ENCODE assay signal across 17 mouse cellular contexts in genomic region chr7:66544352-66545053, GRCm38 (mm10).
DNase-seq lines count a peak whose midpoint lies in the region; ATAC-seq and TF ChIP-seq lines count a peak whose summit lies in the region.
"Had no signal": no experiment of that assay in that cellular context is flagged by ENCODE, and none has a peak within 500 bp of the region (broad histone marks: within the 10 kb centered on the region; RNA-seq: fewer than 3 reads in every experiment).

No protein-coding gene starts in this region.

- H3K9me3 ChIP-seq in kidney, embryonic 16.5 days (ENCODE audit: low read length) = no peaks in the 10 kb centered on the region
- H3K9me3 ChIP-seq in midbrain, embryonic 11.5 days (ENCODE audit: control insufficient read depth, low read length) = no peaks in the 10 kb centered on the region
- H3K9me3 ChIP-seq in midbrain, embryonic 14.5 days (ENCODE audit: control insufficient read depth, low read length) = no peaks in the 10 kb centered on the region
- H3K9me3 ChIP-seq in intestine, embryonic 14.5 days (ENCODE audit: control insufficient read depth, low read length) = no peaks in the 10 kb centered on the region
- H3K9me3 ChIP-seq: heart, embryonic 13.5 days; neural tube, embryonic 12.5 days had no signal

- intact Hi-C loops in left cerebral cortex, adult 2 months (cut with DNase I) = no loop called here

- no peak overlapping the region for H3K4me2 ChIP-seq in kidney, embryonic 16.5 days (replicated peaks; ENCODE audit: low read depth, low read length)
- H3K4me2 ChIP-seq in midbrain, embryonic 11.5 days = no peak overlapping the region
- no peak overlapping the region for H3K4me2 ChIP-seq in midbrain, embryonic 14.5 days (ENCODE audit: low read length)
- H3K4me2 ChIP-seq in intestine, embryonic 14.5 days (ENCODE audit: low read length) = no peak overlapping the region
- H3K4me2 ChIP-seq: heart, embryonic 13.5 days; neural tube, embryonic 12.5 days had no signal

- H3K27ac ChIP-seq in kidney, embryonic 16.5 days (ENCODE audit: low read length) = peak overlapping the region; percentile 10; the same call in 1 of the 2 replicates
- H3K27ac ChIP-seq in midbrain, embryonic 11.5 days (ENCODE audit: low read depth, low read length) = no peak overlapping the region
- no peak overlapping the region for H3K27ac ChIP-seq in midbrain, embryonic 14.5 days (replicated peaks; ENCODE audit: low read depth, low read length)
- no peak overlapping the region for H3K27ac ChIP-seq in intestine, embryonic 14.5 days (ENCODE audit: low read depth)
- no peak overlapping the region for H3K27ac ChIP-seq in left cerebral cortex, adult 2 months
- H3K27ac ChIP-seq: heart, embryonic 13.5 days; macrophage; neural tube, embryonic 12.5 days had no signal

- TF ChIP-seq CTCF in left cerebral cortex, adult 2 months (IDR thresholded peaks at IDR 0.05) = no peak

- H3K4me3 ChIP-seq in kidney, embryonic 16.5 days (ENCODE audit: low read length) = no peak overlapping the region
- H3K4me3 ChIP-seq in midbrain, embryonic 11.5 days (ENCODE audit: low read depth, low read length) = no peak overlapping the region
- no peak overlapping the region for H3K4me3 ChIP-seq in midbrain, embryonic 14.5 days (replicated peaks; ENCODE audit: low read depth, low read length)
- H3K4me3 ChIP-seq in intestine, embryonic 14.5 days (ENCODE audit: low read depth, low read length) = no peak overlapping the region
- no peak overlapping the region for H3K4me3 ChIP-seq in left cerebral cortex, adult 2 months
- H3K4me3 ChIP-seq: erythroblast, embryonic 14.5 days; heart, embryonic 13.5 days; neural tube, embryonic 12.5 days had no signal

- H3K9ac ChIP-seq in kidney, embryonic 16.5 days (replicated peaks; ENCODE audit: low read length) = no peak overlapping the region
- no peak overlapping the region for H3K9ac ChIP-seq in midbrain, embryonic 11.5 days (ENCODE audit: low read length)
- H3K9ac ChIP-seq in midbrain, embryonic 14.5 days (replicated peaks; ENCODE audit: low read length) = no peak overlapping the region
- H3K9ac ChIP-seq in intestine, embryonic 14.5 days (ENCODE audit: low read length) = no peak overlapping the region
- H3K9ac ChIP-seq: heart, embryonic 13.5 days; neural tube, embryonic 12.5 days had no signal

- WGBS in kidney, embryonic 16.5 days = 78% methylated on average over 11 of the region's 11 CpGs
- 83% methylated on average over 11 of the region's 11 CpGs for WGBS in midbrain, embryonic 11.5 days
- 87% methylated on average over 11 of the region's 11 CpGs for WGBS in midbrain, embryonic 14.5 days
- 67% methylated on average over 11 of the region's 11 CpGs for WGBS in intestine, embryonic 14.5 days

- DNase-seq in kidney, adult 18-20 months = no peak
- peak; percentile 37 for DNase-seq in midbrain, embryonic 11.5 days (ENCODE audit: low spot score, missing footprints)
- no peak for DNase-seq in midbrain, embryonic 14.5 days
- no peak for DNase-seq in intestine, embryonic 14.5 days (ENCODE audit: low spot score)
- DNase-seq in spleen, postnatal 14 days (ENCODE audit: low spot score in 2 of 2) = no peak
- DNase-seq in layer of hippocampus, postnatal 25 days (ENCODE audit: extremely low spot score in 1 of 2, low spot score in 1 of 2) = no peak
- DNase-seq in left cerebral cortex, adult 2 months (ENCODE audit: extremely low spot score in 1 of 2, low spot score in 2 of 2) = no peak
- DNase-seq: adrenal gland, adult 2 months; cerebellum, adult 2 months; embryo, embryonic 11 days; gastrocnemius, postnatal 14 days had no signal

- H3K36me3 ChIP-seq in kidney, embryonic 16.5 days (ENCODE audit: insufficient read depth, low read length) = no peaks in the 10 kb centered on the region
- H3K36me3 ChIP-seq in midbrain, embryonic 11.5 days (ENCODE audit: control insufficient read depth, insufficient read depth, low read length) = no peaks in the 10 kb centered on the region
- no peaks in the 10 kb centered on the region for H3K36me3 ChIP-seq in midbrain, embryonic 14.5 days (ENCODE audit: control insufficient read depth, insufficient read depth, low read length)
- H3K36me3 ChIP-seq in intestine, embryonic 14.5 days (ENCODE audit: control insufficient read depth, insufficient read depth, low read length) = no peaks in the 10 kb centered on the region
- H3K36me3 ChIP-seq: heart, embryonic 13.5 days; neural tube, embryonic 12.5 days had no signal

- peaks cover 10% of the 10 kb centered on the region; the same call in 1 of the 2 replicates for H3K4me1 ChIP-seq in kidney, embryonic 16.5 days (ENCODE audit: insufficient read depth, low read length)
- no peaks in the 10 kb centered on the region for H3K4me1 ChIP-seq in midbrain, embryonic 11.5 days (ENCODE audit: control insufficient read depth, insufficient read depth, low read length)
- H3K4me1 ChIP-seq in midbrain, embryonic 14.5 days (ENCODE audit: control insufficient read depth, insufficient read depth, low read length) = no peaks in the 10 kb centered on the region
- H3K4me1 ChIP-seq in intestine, embryonic 14.5 days (replicated peaks; ENCODE audit: control insufficient read depth, insufficient read depth, low read length) = no peaks in the 10 kb centered on the region
- H3K4me1 ChIP-seq: heart, embryonic 13.5 days; neural tube, embryonic 12.5 days had no signal

- 0 out of 2 replicates have a peak, but pooled peaks have one; percentile 39 for ATAC-seq in kidney, embryonic 16.5 days (ENCODE audit: low FRiP score, low TSS enrichment)
- no peak for ATAC-seq in midbrain, embryonic 11.5 days (ENCODE audit: low FRiP score)
- no peak for ATAC-seq in midbrain, embryonic 14.5 days (ENCODE audit: low FRiP score, low TSS enrichment)
- peak; percentile 50; the same call in 1 of the 2 replicates for ATAC-seq in intestine, embryonic 14.5 days (replicated peaks; ENCODE audit: low FRiP score, low TSS enrichment, low read depth)
- ATAC-seq: midbrain, embryonic 16.5 days had no signal

- H3K27me3 ChIP-seq in kidney, embryonic 16.5 days (ENCODE audit: insufficient read depth, low read length) = no peaks in the 10 kb centered on the region
- no peaks in the 10 kb centered on the region for H3K27me3 ChIP-seq in midbrain, embryonic 11.5 days (ENCODE audit: control insufficient read depth, insufficient read depth, low read length)
- H3K27me3 ChIP-seq in midbrain, embryonic 14.5 days (ENCODE audit: control insufficient read depth, insufficient read depth, low read length) = no peaks in the 10 kb centered on the region
- no peaks in the 10 kb centered on the region for H3K27me3 ChIP-seq in intestine, embryonic 14.5 days (replicated peaks; ENCODE audit: control insufficient read depth, insufficient read depth, low read length)
- H3K27me3 ChIP-seq: heart, embryonic 13.5 days; neural tube, embryonic 12.5 days had no signal

Comparison
In these comparisons a context has a peak if more than half of its experiments do, and no peak if none do; other contexts are left out.
1. ATAC-seq: peak in kidney, embryonic 16.5 days (single experiment) and intestine, embryonic 14.5 days (single experiment); none in midbrain, embryonic 11.5 days (single experiment) and midbrain, embryonic 14.5 days (single experiment).